Mouse (Mus musculus) intestine, postnatal 0 days (tissue): ENCODE measurements around the gene Gm12830. TPM values are rescaled to one million over a fixed set of nuclear protein-coding genes. Genes with fewer than 3 reads are reported as not detected.

Source experiments
- ATAC-seq: fragments of 200-750 bp; cut with Nextera tagmentation; 2 replicates; pipeline ENCODE4 v1.8.0; 2017; ENCODE audit warnings: mild to moderate bottlenecking, moderate TSS enrichment, moderate library complexity
- H3K27ac ChIP-seq: fragments of 300-500 bp; sonication (generic); 2 replicates; pipeline ENCODE4 v1.5.1; 2014; ENCODE audit warnings: mild to moderate bottlenecking, low read depth, low read length, moderate library complexity
- H3K27me3 ChIP-seq: fragments of 300-500 bp; sonication (generic); replicated peaks from 2 replicates; pipeline ENCODE4 v1.6.1; 2014; ENCODE audit warnings: low read length, mixed read lengths; ENCODE audit not compliant: control insufficient read depth, insufficient read depth
- H3K36me3 ChIP-seq: fragments of 300-500 bp; sonication (generic); 2 replicates; pipeline ENCODE4 v1.6.1; 2014; ENCODE audit warnings: mild to moderate bottlenecking, moderate library complexity; ENCODE audit not compliant: control insufficient read depth, insufficient read depth
- H3K4me1 ChIP-seq: fragments of 300-500 bp; sonication (generic); replicated peaks from 2 replicates; pipeline ENCODE4 v1.6.1; 2014; ENCODE audit warnings: antibody characterized with exemption, low read length, mixed read lengths; ENCODE audit not compliant: control insufficient read depth, insufficient read depth
- H3K4me2 ChIP-seq: fragments of 300-500 bp; sonication (generic); replicated peaks from 2 replicates; pipeline ENCODE4 v1.6.1; 2014; ENCODE audit warnings: low read depth, mild to moderate bottlenecking, moderate library complexity
- H3K4me3 ChIP-seq: fragments of 300-500 bp; sonication (generic); 2 replicates; pipeline ENCODE4 v1.5.1; 2014; ENCODE audit warnings: low read depth, low read length
- H3K9ac ChIP-seq: fragments of 300-500 bp; sonication (generic); 2 replicates; pipeline ENCODE4 v1.6.1; 2014; ENCODE audit warnings: mild to moderate bottlenecking, low read depth, low read length
- H3K9me3 ChIP-seq: fragments of 300-500 bp; sonication (generic); 2 replicates; pipeline ENCODE4 v1.6.1; 2016; ENCODE audit warnings: mixed run types; ENCODE audit not compliant: control insufficient read depth
- CTCF ChIP-seq: sonication (generic); IDR thresholded peaks from 2 replicates; pipeline ENCODE4 v1.5.1; 2016; ENCODE audit warnings: low read depth, mild to moderate bottlenecking, control low read depth, antibody characterized with exemption, moderate library complexity
- WGBS: fragments of 180-500 bp; shearing (Covaris S2); extraction: QIAGEN DNeasy Blood & Tissue Kit; methylation state at CpG from one replicate; pipeline ENCODE4 v1.1.7; 2014; 5-methylcytosine and 5-hydroxymethylcytosine counted together
- polyA plus RNA-seq: library from polyadenylated mRNA; unstranded; fragments of >200 nt; fragmentation: Nextera tagmentation; extraction: Ambion mirVana; gene quantifications from 2 replicates; pipeline ENCODE4 v1.2.1, GENCODE M21; 2015

Gm12830 gene
- polyA plus RNA-seq, 1 experiment from 2014 or later, result not detected

DNA sequence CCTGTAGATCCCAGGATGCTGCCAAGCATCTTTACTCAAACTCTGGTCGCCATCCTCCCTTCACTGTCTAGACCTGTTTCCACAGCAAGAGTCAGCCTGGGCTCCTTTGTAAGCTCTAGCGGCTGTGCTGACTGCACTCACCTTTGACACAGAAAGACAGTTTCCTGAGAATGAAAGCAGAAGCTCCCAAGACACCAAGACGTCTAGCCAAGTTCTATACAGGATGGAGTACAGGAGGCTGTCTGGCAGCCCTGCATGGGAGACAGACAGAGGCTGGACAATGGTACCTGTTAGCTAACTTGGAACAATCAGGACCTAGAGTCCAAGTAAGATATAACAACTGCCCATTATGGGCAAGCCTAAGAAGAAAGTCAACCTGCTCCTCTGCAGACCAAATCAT, 78.4 kb downstream of the Gm12830 start:
- H3K27me3 ChIP-seq, result peaks cover 81% of the 10 kb centered on the region
- H3K4me2 ChIP-seq, result no peak overlapping the region
- H3K4me3 ChIP-seq, result no peak overlapping the region
- no peak for TF ChIP-seq CTCF
- no peaks in the 10 kb centered on the region for H3K9me3 ChIP-seq
- no peaks in the 10 kb centered on the region for H3K4me1 ChIP-seq
- no peak overlapping the region for H3K27ac ChIP-seq
- 14% methylated on average over 3 of the region's 3 CpGs for WGBS
- ATAC-seq, result no peak
- no peaks in the 10 kb centered on the region for H3K36me3 ChIP-seq
- no peak overlapping the region for H3K9ac ChIP-seq

DNA sequence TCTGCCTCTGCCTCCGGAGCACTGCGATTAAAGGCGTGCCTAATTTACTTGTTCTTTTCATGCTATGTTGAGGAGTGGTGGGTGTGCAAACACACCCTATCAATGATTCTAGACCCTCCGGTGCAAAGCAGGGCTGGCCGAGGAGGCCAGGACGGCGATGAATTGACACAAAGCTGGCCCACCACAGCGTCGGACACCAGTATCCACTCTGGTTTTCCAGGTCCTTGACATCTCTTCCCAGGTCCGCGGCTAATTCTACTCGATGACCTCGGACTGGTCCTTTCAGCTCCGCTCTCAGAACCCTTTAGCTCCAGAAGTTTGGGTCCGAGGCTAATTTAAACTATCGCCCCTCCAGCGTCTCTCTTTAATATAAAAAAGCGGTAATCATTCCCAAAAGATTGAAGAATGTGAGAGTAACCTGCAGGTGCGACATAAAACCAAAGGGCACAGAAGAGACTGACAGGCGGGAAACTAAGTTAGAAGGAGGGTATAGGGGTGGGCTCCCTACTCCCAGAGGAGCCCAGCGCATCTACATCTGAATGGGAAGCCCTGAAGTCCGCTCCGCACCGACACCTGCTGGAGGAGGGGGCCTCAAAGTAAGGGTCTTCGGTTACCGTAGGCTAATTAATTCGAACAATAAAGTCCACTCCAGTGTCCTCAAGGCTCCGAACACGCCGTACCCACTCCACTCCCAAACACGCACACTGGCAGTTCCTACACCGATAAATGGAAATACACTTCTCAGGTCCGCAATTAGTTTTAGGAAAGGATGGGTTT, 79.5 kb downstream of the Gm12830 start:
- H3K9ac ChIP-seq, result no peak overlapping the region
- H3K4me2 ChIP-seq, result 0 out of 2 replicates have a peak overlapping the region, but pooled peaks have one; percentile 24
- 3% methylated on average over 33 of the region's 33 CpGs for WGBS
- peaks cover 92% of the 10 kb centered on the region for H3K27me3 ChIP-seq
- H3K4me1 ChIP-seq, result no peaks in the 10 kb centered on the region
- no peak overlapping the region for H3K4me3 ChIP-seq
- no peaks in the 10 kb centered on the region for H3K9me3 ChIP-seq
- H3K27ac ChIP-seq, result no peak overlapping the region
- no peaks in the 10 kb centered on the region for H3K36me3 ChIP-seq
- no peak for ATAC-seq
- no peak for TF ChIP-seq CTCF

- Histone ChIP-seq H3K4me1 (no peaks in the 10 kb centered on the region), H3K27ac (no peak overlapping the region), H3K9me3 (no peaks in the 10 kb centered on the region), H3K36me3 (no peaks in the 10 kb centered on the region), H3K27me3 (peaks cover 98% of the 10 kb centered on the region), H3K4me2 (peak overlapping the region; percentile 43), H3K9ac (no peak overlapping the region), H3K4me3 (peak overlapping the region; percentile 26)
- no peak for TF ChIP-seq CTCF
- 1% methylated on average over 41 of the region's 42 CpGs for WGBS
- ATAC-seq, result 0 out of 2 replicates have a peak, but pooled peaks have one; percentile 32
Measured at GRCm38 (mm10) chr4:114901643-114902351, 80.3 kb downstream of the Gm12830 start.

DNA sequence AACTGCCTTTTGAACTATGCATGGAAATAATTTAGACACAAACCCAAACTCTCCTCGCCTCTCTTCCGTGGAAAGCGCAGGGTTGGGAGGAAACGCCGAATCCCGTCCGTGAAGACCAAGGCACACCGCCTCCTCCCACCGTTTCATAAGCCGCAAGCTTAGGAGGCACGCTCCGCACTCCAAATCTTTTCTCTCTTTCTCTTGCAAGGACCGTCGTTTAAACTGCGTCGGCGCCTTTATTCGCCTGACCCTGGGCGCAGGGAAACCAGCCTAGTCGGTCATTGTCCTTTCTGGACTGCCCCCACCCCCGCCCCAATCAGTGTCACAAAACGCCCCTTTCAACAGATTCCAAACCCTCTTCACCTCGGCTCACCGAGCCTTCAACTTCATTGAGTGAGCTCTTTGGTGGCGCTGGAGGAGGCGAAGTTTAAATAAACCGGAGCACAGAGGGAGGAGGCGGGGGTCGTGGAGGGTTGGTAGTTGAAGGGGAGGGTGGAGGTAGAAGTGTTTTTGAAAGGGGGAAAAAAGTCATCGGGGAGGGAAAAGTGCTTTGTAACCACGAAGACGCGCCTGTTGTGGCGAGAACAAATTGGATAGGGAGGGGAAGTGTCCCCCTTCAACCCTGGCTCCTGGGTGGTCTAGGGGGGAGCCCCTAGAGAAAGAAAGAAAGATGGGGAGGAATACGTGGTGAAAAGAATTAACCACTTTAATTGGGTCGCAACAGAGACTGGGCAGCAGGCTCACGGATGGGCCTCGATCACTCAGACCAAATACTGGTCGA, 81.3 kb downstream of the Gm12830 start:
- H3K4me1 ChIP-seq, result no peaks in the 10 kb centered on the region
- peak overlapping the region; percentile 26 for H3K4me3 ChIP-seq
- no peak for TF ChIP-seq CTCF
- no peaks in the 10 kb centered on the region for H3K36me3 ChIP-seq
- 0 out of 2 replicates have a peak overlapping the region, but pooled peaks have one; percentile 43 for H3K4me2 ChIP-seq
- WGBS, result 1% methylated on average over 39 of the region's 39 CpGs
- H3K9me3 ChIP-seq, result no peaks in the 10 kb centered on the region
- no peak overlapping the region for H3K27ac ChIP-seq
- H3K9ac ChIP-seq, result no peak overlapping the region
- ATAC-seq, result no peak
- peaks cover 99% of the 10 kb centered on the region for H3K27me3 ChIP-seq

GRCm38 (mm10) chr4:114903422-114903782, 81.9 kb downstream of the Gm12830 start:
- 8% methylated on average over 11 of the region's 11 CpGs for WGBS
- H3K36me3 ChIP-seq, result no peaks in the 10 kb centered on the region
- 0 out of 2 replicates have a peak overlapping the region, but pooled peaks have one; percentile 26 for H3K4me3 ChIP-seq
- H3K27ac ChIP-seq, result no peak overlapping the region
- TF ChIP-seq CTCF, result no peak
- ATAC-seq, result no peak
- H3K9me3 ChIP-seq, result no peaks in the 10 kb centered on the region
- H3K9ac ChIP-seq, result no peak overlapping the region
- H3K4me1 ChIP-seq, result no peaks in the 10 kb centered on the region
- peaks cover 99% of the 10 kb centered on the region for H3K27me3 ChIP-seq
- no peak overlapping the region for H3K4me2 ChIP-seq

DNA sequence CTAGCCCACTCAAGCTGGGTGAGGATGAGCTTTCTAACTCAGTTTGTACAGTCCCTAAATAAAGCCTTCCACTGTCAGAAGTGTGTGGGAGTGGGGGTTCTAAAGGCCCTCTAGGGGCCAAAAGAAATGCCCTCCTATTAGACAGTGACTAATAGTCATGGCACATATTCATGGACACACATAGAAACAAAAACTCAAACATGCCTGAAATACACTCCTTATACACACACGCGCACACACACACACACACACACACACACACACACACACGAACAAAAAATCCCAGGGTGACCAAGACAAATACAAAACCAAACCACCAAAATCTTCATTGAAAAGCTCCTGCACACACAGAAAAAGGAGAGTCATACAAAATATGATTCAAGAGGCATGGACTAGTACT, 84.0 kb downstream of the Gm12830 start:
- H3K27me3 ChIP-seq, result peaks cover 99% of the 10 kb centered on the region
- H3K27ac ChIP-seq, result no peak overlapping the region
- 61% methylated on average over 3 of the region's 3 CpGs for WGBS
- no peaks in the 10 kb centered on the region for H3K9me3 ChIP-seq
- no peak overlapping the region for H3K4me3 ChIP-seq
- no peak overlapping the region for H3K9ac ChIP-seq
- H3K4me2 ChIP-seq, result no peak overlapping the region
- H3K4me1 ChIP-seq, result no peaks in the 10 kb centered on the region
- H3K36me3 ChIP-seq, result no peaks in the 10 kb centered on the region
- ATAC-seq, result no peak
- TF ChIP-seq CTCF, result no peak

Other genes with a start within 250 kb of the Gm12830 start
- 0.50 TPM in 1 of 2 replicates, not detected in the other for gene Foxd2, start 87.2 kb downstream of the Gm12830 start, polyA plus RNA-seq
- gene Foxe3, start 104.3 kb downstream of the Gm12830 start, polyA plus RNA-seq, result not detected in 2 replicates
- gene Cmpk1, start 165.5 kb downstream of the Gm12830 start, polyA plus RNA-seq, result 322 and 356 TPM in 2 replicates
- 2.4 and 3.3 TPM in 2 replicates for gene Stil, start 178.4 kb downstream of the Gm12830 start, polyA plus RNA-seq
- gene Tal1, start 234.7 kb downstream of the Gm12830 start, polyA plus RNA-seq, result 0.22 and 0.27 TPM in 2 replicates